ENCODE assay signal across 21 mouse cellular contexts in genomic region chr11:4527132-4527531, GRCm38 (mm10).
"Had no signal": no experiment of that assay in that cellular context is flagged by ENCODE, and none has a peak within 500 bp of the region (broad histone marks: within the 10 kb centered on the region; RNA-seq: fewer than 3 reads in every experiment).

No protein-coding gene starts in this region.

- H3K9ac ChIP-seq: kidney, embryonic 15.5 days; limb, embryonic 13.5 days; liver, embryonic 13.5 days; liver, postnatal 0 days; lung, embryonic 14.5 days; midbrain, embryonic 13.5 days; neural tube, embryonic 13.5 days; stomach, embryonic 15.5 days had no signal

- H3K27me3 ChIP-seq: kidney, embryonic 15.5 days; limb, embryonic 13.5 days; liver, embryonic 13.5 days; megakaryocyte, embryonic 14.5 days; midbrain, embryonic 13.5 days; neural tube, embryonic 13.5 days; stomach, embryonic 15.5 days had no signal

- H3K4me3 ChIP-seq: kidney, embryonic 15.5 days; limb, embryonic 10.5 days; limb, embryonic 13.5 days; liver, embryonic 13.5 days; megakaryocyte, embryonic 14.5 days; midbrain, embryonic 10.5 days; midbrain, embryonic 13.5 days; myocyte; neural tube, embryonic 13.5 days; stomach, embryonic 15.5 days had no signal

- DNase-seq: kidney, adult 11 months; kidney, adult 8-10 months; kidney, postnatal 10 days; kidney, postnatal 36 days; liver; liver, embryonic 13.5 days; liver, postnatal 0 days; lung, embryonic 14.5 days; thymus, postnatal 36 days had no signal

- H3K4me1 ChIP-seq: kidney, embryonic 15.5 days; limb, embryonic 10.5 days; limb, embryonic 13.5 days; midbrain, embryonic 10.5 days; midbrain, embryonic 13.5 days; neural tube, embryonic 13.5 days; stomach, embryonic 15.5 days had no signal

- H3K9me3 ChIP-seq: kidney, embryonic 15.5 days; limb, embryonic 10.5 days; limb, embryonic 13.5 days; liver, embryonic 13.5 days; megakaryocyte, embryonic 14.5 days; midbrain, embryonic 10.5 days; midbrain, embryonic 13.5 days; neural tube, embryonic 13.5 days; stomach, embryonic 15.5 days had no signal

- H3K27ac ChIP-seq: kidney, embryonic 15.5 days; limb, embryonic 10.5 days; limb, embryonic 13.5 days; liver, embryonic 13.5 days; macrophage; midbrain, embryonic 10.5 days; midbrain, embryonic 13.5 days; neural tube, embryonic 13.5 days; stomach, embryonic 15.5 days had no signal

- H3K4me2 ChIP-seq: kidney, embryonic 15.5 days; limb, embryonic 13.5 days; liver, embryonic 13.5 days; lung, embryonic 14.5 days; midbrain, embryonic 13.5 days; neural tube, embryonic 13.5 days; stomach, embryonic 15.5 days had no signal

- ATAC-seq: liver, postnatal 0 days; lung, postnatal 0 days; midbrain, embryonic 13.5 days; midbrain, embryonic 16.5 days had no signal
